Mouse (Mus musculus): ENCODE data around the gene Metap1.

- TF ChIP-seq CTCF (conservative IDR thresholded peaks at IDR 0.05; ENCODE audit: low read length) (no peak), NANOG (IDR thresholded peaks at IDR 0.05; ENCODE audit: borderline replicate concordance, low read length) (no peak), POU5F1 (IDR thresholded peaks at IDR 0.05; ENCODE audit: borderline replicate concordance, low read length) (no peak)
These were observed 79.7 kb downstream of the Metap1 start for GRCm38 (mm10) chr3:138409585-138409984.

Measured in E14TG2a.4 (cell line).